Mouse (Mus musculus) cerebellum, adult 8-10 months (tissue): ENCODE data around the gene Slc50a1.
A peak's percentile ranks its signal among the peaks of the same experiment; 100 is the strongest.

Experiments used
- DNase-seq: peaks from one replicate; pipeline ENCODE4 v3.0.0; 2022

Slc50a1 gene

GRCm38 (mm10) chr3:89294195-89294594 is 23.8 kb upstream of the Slc50a1 start:
- DNase-seq = no peak

GRCm38 (mm10) chr3:89293247-89293918 is 23.0 kb upstream of the Slc50a1 start:
- DNase-seq = no peak

GRCm38 (mm10) chr3:89292303-89292702 is 21.9 kb upstream of the Slc50a1 start:
- no peak for DNase-seq

- no peak for DNase-seq
Measured at GRCm38 (mm10) chr3:89291874-89292273, 21.5 kb upstream of the Slc50a1 start.

GRCm38 (mm10) chr3:89288503-89288928 is 18.1 kb upstream of the Slc50a1 start:
- no peak for DNase-seq

GRCm38 (mm10) chr3:89287286-89287685 is 16.9 kb upstream of the Slc50a1 start:
- no peak for DNase-seq

GRCm38 (mm10) chr3:89285526-89285925 is 15.2 kb upstream of the Slc50a1 start:
- no peak for DNase-seq

GRCm38 (mm10) chr3:89284261-89284660 is 13.9 kb upstream of the Slc50a1 start:
- no peak for DNase-seq

- no peak for DNase-seq
Measured at GRCm38 (mm10) chr3:89282291-89282643, 11.9 kb upstream of the Slc50a1 start.

GRCm38 (mm10) chr3:89281579-89282290 is 11.4 kb upstream of the Slc50a1 start:
- peak; percentile 82 for DNase-seq

- peak; percentile 49 for DNase-seq
Measured at GRCm38 (mm10) chr3:89280606-89281511, 10.5 kb upstream of the Slc50a1 start, which contains the start of gene Efna1. Gene Efna1 (minus strand): TSS chr3:89281142.

GRCm38 (mm10) chr3:89280050-89280605 is 9.8 kb upstream of the Slc50a1 start:
- DNase-seq = no peak

- DNase-seq = peak; percentile 85
Measured at GRCm38 (mm10) chr3:89279153-89279890, 9.0 kb upstream of the Slc50a1 start.

- DNase-seq = no peak
Measured at GRCm38 (mm10) chr3:89278643-89279042, 8.3 kb upstream of the Slc50a1 start.

GRCm38 (mm10) chr3:89278107-89278506 is 7.7 kb upstream of the Slc50a1 start:
- DNase-seq = no peak

GRCm38 (mm10) chr3:89277281-89278021 is 7.1 kb upstream of the Slc50a1 start:
- no peak for DNase-seq

- DNase-seq = no peak
Measured at GRCm38 (mm10) chr3:89276061-89276460, 5.7 kb upstream of the Slc50a1 start.

GRCm38 (mm10) chr3:89271760-89272159 is 1.4 kb upstream of the Slc50a1 start:
- DNase-seq = no peak

GRCm38 (mm10) chr3:89270891-89271290 is 521 bp upstream of the Slc50a1 start:
- peak; percentile 55 for DNase-seq

GRCm38 (mm10) chr3:89268916-89269315 is 1.5 kb downstream of the Slc50a1 start:
- DNase-seq = no peak

- DNase-seq = peak; percentile 81
Measured at GRCm38 (mm10) chr3:89266439-89266893, 3.9 kb downstream of the Slc50a1 start.
